Mouse (Mus musculus): ENCODE measurements around the gene Aaed1.

GRCm38 (mm10) chr13:64310585-64310984 lies 1.9 kb downstream of the Aaed1 start:
- TF ChIP-seq CTCF (IDR thresholded peaks at IDR 0.05; ENCODE audit: insufficient read depth, low read length) (no peak), POLR2A (IDR thresholded peaks at IDR 0.05; ENCODE audit: borderline replicate concordance, extremely low read depth, low read depth, low read length) (no peak)
